Mouse (Mus musculus) neutrophil, adult 83 days (primary cell): ENCODE measurements around the gene Olfr789. TPM values are rescaled to one million over a fixed set of nuclear protein-coding genes. Genes with fewer than 3 reads are reported as not detected.

Experiments used
- total RNA-seq, 2 experiments: library from RNA; stranded (reverse); gene quantifications; one replicate each; pipeline ENCODE4 v1.2.4; 2023

Gene Olfr789
- not detected for total RNA-seq

GRCm38 (mm10) chr10:129484452-129484851 is at the start of gene Olfr789:
Gene Olfr789, plus strand, starts transcription at chr10:129484752.

DNA sequence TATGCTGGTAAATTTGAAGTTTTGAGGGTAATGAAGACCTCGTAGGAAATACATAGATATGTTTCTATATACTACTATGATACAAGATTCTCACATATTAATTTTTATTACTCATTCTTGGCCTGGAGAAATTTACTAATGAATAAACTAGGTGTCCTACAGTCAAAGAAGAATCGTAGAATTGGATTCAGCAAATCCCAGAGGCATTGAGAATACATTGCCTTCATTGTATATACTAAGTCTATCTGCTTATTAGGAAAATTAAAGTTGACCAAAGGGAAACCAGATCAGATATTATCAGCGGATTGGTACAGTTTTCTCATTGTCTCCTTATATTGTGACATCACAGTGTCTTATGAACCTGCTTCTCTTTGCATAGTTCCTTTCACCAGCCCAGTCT is 23.0 kb upstream of the Olfr789 start, which contains the start of gene Olfr787:
Olfr787 (plus strand) TSS at position 301 of the 400 bp plus-strand sequence.

DNA sequence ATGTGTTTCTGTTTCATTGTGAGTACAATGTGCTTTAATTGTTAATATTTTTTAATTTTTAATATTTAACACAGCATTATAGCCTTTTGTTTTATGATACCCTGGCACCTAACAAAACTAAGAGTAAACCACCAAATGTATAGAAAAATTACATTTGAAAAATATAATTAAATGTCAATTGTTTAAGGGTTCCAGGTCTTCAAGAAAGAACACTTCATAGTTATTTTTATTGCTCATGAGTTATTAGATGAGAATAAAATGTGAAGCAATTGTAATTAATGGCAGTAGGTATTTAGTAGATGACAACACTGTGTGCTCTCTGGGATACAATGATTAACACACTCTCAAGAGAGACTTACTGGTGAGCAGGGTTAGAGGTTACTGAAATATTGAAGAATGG is 13.9 kb upstream of the Olfr789 start, which contains the start of gene Olfr788:
Olfr788 (plus strand) TSS at position 301 of the 400 bp plus-strand sequence.

GRCm38 (mm10) chr10:129498192-129498591 is 13.6 kb downstream of the Olfr789 start, which contains the start of gene Olfr790:
Gene Olfr790, plus strand, starts transcription at chr10:129498492.

DNA sequence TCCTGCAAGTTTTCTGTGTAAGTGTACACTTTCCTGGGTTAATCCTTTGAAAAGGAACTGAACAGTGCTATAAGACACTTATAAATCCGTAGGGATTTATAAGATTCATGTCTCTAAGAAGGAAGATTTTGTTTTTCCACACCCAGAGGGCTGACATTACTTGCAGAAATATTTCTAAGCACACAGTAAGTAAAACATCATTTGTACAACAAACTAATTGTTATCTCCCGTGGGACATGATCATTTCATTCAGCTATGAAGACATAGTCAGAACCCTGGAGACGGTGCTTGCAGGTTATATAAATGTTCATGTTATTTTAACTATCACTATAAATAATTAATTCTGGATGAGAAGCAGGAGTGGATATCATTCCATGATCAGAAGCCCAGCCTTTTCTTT is 36.9 kb downstream of the Olfr789 start, which contains the start of gene Olfr791:
Olfr791 (plus strand) TSS at position 301 of the 400 bp plus-strand sequence.

GRCm38 (mm10) chr10:129538862-129539261 is 54.3 kb downstream of the Olfr789 start, which contains the start of gene Olfr792:
Gene Olfr792, plus strand, starts transcription at chr10:129539162.

Other genes with a start within 250 kb of the Olfr789 start
- gene Olfr774, start 248.5 kb upstream of the Olfr789 start, total RNA-seq = not detected
- not detected for gene Olfr775, start 236.3 kb upstream of the Olfr789 start, total RNA-seq
- not detected for gene Olfr776, start 225.6 kb upstream of the Olfr789 start, total RNA-seq
- gene Olfr777, start 213.3 kb upstream of the Olfr789 start, total RNA-seq = not detected
- not detected for gene Olfr780, start 166.6 kb upstream of the Olfr789 start, total RNA-seq
- gene Olfr781, start 155.9 kb upstream of the Olfr789 start, total RNA-seq = not detected
- not detected for gene Olfr782, start 135.9 kb upstream of the Olfr789 start, total RNA-seq
- under 1 TPM in 1 of 2 experiments, not detected in 1; 0.13 TPM for gene Olfr784, start 100.7 kb upstream of the Olfr789 start, total RNA-seq
- not detected for gene Olfr785, start 79.3 kb upstream of the Olfr789 start, total RNA-seq
- gene Olfr786, start 57.4 kb upstream of the Olfr789 start, total RNA-seq = not detected
- not detected for gene Olfr787, start 22.9 kb upstream of the Olfr789 start, total RNA-seq
- gene Olfr788, start 13.8 kb upstream of the Olfr789 start, total RNA-seq = not detected
- gene Olfr790, start 13.7 kb downstream of the Olfr789 start, total RNA-seq = not detected
- not detected for gene Olfr791, start 37.0 kb downstream of the Olfr789 start, total RNA-seq
- gene Olfr792, start 54.4 kb downstream of the Olfr789 start, total RNA-seq = not detected
- gene Olfr794, start 82.9 kb downstream of the Olfr789 start, total RNA-seq = not detected
- gene Olfr796, start 127.8 kb downstream of the Olfr789 start, total RNA-seq = not detected
- not detected for gene Olfr798, start 143.2 kb downstream of the Olfr789 start, total RNA-seq
- not detected for gene Olfr799, start 152.7 kb downstream of the Olfr789 start, total RNA-seq
- not detected for gene Olfr800, start 172.9 kb downstream of the Olfr789 start, total RNA-seq
- gene Olfr801, start 189.1 kb downstream of the Olfr789 start, total RNA-seq = not detected
- not detected for gene Olfr802, start 203.4 kb downstream of the Olfr789 start, total RNA-seq
- gene Olfr803, start 209.5 kb downstream of the Olfr789 start, total RNA-seq = not detected
- not detected for gene Olfr804, start 218.5 kb downstream of the Olfr789 start, total RNA-seq
- not detected for gene Olfr805, start 244.6 kb downstream of the Olfr789 start, total RNA-seq